Mouse (Mus musculus): ENCODE measurements around the gene Rpp14.
"Not testable (repeated sequence)": the region's sequence is repeated elsewhere in the genome, so short reads cannot be mapped to it uniquely, and the experiment has no call there.

Gene Rpp14

DNA sequence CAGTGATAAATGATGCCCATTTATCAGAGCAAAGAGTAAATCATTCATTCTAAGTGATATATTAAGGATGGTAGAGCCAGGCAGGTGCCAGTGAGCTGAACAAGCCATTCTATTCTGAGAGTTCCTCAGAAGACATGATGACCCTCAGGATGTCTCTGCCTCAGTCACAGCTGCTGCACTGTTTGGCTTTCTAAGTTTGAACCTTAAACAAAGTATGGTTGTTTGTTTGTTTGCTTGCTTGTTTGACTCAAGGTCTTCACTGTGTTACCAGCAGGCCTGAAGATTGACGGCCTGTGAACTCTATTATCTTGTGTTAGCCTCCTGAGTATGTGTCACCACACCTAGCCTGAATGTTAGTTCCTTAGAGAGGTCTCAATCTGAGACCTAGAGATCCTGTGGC, 34.6 kb downstream of the Rpp14 start:
- DNase-seq (ENCODE audit: low spot score), result no peak

DNA sequence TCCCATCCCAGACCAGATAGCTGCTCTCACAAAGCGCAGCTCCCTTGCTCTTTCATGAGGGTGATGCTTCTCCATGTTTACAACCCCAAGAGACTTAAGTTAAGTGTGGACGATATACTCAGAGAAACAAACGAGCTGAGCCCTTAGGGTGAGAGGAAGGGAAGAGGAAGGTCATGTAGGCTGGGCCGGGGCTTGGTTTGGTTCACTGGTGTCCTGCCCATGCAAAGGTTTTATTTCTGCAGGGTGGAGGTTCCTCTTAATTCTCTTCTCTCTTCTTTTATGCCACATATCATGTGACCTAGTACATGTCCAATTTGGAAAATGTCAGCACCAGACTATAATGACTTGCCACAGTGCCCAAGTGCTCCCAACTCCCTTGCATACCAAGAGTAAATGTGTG, 35.6 kb downstream of the Rpp14 start:
- DNase-seq (ENCODE audit: low spot score), result no peak

DNA sequence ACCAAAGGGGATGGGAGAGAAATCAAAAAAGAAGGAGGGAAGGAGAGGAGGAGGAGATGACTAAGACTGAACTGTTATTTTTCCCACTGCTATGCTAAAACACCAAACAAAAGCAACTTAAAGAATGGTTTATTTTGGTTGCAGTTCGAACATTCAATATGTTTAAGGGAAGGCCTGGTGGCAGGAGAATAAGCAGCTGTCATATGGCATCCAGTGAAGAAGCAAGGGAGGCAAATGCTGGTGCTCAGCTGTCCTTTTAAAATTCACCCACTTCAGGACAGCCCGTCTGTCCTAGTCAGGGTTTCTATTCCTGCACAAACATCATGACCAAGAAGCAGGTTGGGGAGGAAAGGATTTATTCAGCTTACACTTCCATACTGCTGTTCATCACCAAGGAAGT, 37.2 kb downstream of the Rpp14 start:
- no peak for DNase-seq (ENCODE audit: low spot score)

DNA sequence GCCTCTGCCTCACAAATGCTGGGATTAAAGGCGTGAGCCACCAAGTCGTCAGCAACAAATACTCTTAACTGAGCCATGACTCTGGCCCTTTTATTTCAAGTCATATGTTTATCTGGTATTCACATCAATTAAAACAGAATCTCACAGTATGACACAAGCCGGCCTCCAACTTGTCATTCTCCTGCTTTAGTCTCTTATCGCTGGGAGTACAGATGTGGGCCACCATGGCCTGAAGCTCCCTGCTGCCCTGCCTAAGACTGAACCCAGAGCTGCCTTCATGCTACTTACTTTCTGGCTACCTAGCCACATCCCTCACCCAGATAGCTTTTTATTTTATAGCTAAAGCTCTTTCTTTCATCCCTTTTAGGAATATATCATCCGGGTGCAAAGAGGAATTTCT, 39.3 kb downstream of the Rpp14 start:
- DNase-seq (ENCODE audit: low spot score), result no peak

DNA sequence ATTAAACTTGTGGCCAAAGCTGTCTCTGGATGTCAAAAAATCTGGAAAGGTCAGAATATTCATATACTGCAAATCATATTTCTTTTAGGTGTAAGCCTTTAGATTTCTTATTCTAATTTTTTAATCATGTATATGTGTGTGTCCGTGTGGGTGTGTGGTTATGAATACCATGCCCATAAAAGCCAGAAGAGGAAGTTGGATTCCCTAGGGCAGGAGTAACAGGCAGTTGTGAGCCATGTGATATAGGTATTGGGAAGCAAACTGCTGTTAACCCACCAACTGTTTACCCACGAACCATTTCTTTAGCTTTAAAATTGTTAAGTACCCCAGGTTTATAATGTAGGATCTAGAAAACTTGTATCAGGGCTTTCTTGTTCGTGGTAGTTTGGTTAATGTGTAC, 39.7 kb downstream of the Rpp14 start:
- no peak for DNase-seq (ENCODE audit: low spot score)

DNA sequence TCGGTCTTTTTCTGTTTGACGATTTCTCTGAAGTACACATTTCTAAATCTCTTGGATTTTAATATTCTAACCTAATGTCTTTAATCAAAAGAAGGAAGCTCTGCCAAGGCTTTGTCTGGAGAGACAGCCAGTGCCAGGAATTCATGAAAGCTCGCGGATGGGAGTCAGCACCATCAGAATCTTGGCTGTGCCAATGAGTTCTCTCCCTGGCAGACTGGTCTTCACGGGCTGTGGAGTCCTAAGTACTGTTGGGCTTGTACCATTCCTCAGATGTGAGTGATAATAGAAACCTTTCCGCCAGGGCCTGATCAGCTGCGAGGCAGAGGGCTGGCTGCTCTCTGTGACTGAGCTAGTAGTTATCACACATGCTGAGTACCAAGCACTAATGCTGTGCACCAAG, 43.0 kb downstream of the Rpp14 start:
- no peak for DNase-seq (ENCODE audit: low spot score)

DNA sequence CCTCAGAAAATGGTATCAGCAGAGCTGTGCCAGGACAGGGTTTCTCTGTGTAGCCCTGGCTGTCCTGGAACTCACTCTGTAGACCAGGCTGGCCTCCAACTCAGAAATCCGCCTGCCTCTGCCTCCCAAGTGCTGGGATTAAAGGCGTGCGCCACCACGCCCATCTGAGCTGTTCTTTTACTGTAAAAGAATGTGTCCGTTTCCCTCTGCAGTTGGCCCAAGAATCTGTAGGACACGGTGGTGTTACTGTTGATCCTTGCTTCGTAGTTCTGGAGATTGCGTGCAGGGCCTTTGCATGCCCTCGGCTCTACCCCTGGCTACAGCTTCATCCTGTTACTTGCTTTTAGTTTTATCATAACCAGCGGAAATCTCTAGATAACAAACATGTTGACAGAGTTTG, 43.4 kb downstream of the Rpp14 start:
- not testable (repeated sequence) for DNase-seq (ENCODE audit: low spot score)

DNA sequence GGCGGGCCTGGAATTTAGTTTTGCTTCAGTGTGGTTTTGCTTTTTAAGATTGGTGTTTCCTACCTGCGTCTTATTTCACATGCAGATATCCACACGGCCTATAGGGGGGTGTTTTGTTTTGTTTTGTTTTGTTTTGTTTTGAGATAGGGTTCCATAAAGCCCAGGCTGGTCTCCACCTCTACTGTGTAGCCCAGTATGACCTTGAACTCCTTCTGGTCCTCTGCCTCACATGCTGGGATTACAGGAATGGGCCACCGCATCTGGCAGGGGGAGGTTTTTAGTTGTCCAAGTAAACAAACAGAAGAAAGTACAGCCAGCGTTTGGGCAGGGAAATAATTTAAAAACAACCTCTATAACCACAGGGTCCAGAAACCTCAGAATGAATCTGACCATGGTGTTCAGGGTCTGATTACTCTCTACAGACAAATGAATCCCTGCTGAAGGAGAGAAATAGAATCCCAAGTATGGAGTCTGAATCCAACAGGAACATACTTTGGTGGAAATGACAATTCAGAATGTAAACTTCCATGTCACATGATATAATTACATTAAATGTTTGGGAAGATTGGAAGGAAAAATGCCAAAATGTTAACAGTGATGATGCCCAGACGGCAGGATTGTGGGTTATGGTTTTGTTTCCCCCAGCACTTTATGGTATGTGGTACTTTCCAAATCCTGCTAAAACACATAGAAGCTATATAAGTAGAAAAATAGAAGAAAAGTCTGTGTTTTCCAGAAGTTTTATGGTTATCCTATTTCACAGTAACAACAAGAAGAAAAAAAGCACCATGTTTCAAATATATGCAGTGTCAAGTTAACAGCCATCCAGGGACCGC, 44.1 kb downstream of the Rpp14 start:
- no peak for DNase-seq (ENCODE audit: low spot score)

DNA sequence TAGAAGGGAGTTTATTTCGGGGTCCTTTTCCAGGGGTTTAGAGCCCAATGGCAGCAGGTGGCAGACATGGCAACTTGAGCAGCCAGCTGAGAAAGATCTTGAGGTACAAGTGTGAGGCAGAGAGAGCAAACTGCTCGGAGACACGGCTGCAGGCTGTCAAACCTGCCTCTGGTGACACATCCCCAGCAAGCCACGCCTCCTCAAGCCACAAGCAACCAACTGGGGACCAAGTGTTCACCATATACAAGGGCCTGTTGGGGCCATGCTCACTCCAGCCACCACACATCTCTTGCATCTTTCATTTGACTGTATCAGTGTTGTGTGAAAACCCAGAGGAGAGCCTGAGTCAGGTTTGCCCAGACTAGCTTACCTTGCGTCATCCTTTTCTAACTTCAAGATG, 47.8 kb downstream of the Rpp14 start:
- DNase-seq (ENCODE audit: low spot score), result no peak

DNA sequence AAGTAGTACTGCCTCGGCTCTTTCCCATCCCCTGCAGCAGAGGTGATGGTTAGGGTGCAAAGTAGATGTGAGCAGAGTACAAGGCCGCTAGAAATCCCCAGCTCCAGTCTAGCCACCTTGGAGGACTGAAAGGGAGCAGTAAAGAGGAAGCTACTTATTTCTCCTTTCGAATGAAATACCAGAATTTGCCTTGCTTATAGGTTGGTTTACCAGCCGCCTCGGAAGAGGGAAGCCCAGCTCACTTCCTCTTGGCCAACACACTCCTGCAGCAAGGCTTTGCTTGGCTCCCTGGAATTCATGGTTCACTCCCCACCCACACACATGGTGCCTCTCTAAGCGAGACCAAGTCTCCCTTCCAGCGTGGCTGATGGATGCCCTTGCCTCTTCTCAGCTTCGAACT, 52.6 kb downstream of the Rpp14 start:
- no peak for DNase-seq (ENCODE audit: low spot score)

DNA sequence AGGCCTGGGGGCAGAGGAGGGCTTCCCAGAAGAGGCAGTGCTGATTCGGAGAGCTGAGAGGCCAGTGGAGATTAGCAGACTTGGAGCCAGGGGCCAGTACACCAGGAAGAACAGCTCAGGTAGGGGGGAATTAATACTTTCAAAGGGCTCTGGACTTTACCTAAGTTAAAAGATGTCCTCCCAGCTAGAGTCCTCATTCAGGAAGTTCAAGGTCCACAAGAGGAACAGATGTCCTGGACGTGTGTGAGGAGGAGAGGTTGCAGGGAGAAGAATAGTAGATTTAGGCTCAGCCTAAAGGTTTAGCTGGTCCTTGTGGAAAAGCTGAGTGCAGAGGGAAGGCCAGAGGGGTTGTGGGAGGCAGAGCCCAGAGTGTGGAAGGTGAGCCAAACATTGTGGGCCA, 54.1 kb downstream of the Rpp14 start:
- no peak for DNase-seq (ENCODE audit: low spot score)

DNA sequence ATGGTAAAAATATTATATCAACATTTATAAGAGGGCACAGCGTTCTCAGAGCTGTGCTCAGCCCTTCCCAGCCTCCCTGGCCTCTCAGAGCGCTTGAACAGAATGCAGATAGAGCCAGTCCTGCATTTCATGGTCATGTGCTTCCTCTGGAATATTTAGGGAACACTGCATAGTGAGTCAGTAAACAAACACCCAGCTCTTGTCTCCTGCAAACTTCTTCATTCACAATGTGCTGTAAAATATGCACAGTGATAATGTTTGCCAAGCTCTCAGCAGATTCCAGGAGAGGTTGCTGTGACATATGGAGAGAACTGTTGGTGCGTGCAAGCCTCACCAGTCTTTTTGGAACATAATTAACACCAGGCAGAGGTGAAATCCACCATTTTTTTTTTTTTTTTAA, 55.0 kb downstream of the Rpp14 start:
- peak; percentile 59 for DNase-seq (ENCODE audit: low spot score)

DNA sequence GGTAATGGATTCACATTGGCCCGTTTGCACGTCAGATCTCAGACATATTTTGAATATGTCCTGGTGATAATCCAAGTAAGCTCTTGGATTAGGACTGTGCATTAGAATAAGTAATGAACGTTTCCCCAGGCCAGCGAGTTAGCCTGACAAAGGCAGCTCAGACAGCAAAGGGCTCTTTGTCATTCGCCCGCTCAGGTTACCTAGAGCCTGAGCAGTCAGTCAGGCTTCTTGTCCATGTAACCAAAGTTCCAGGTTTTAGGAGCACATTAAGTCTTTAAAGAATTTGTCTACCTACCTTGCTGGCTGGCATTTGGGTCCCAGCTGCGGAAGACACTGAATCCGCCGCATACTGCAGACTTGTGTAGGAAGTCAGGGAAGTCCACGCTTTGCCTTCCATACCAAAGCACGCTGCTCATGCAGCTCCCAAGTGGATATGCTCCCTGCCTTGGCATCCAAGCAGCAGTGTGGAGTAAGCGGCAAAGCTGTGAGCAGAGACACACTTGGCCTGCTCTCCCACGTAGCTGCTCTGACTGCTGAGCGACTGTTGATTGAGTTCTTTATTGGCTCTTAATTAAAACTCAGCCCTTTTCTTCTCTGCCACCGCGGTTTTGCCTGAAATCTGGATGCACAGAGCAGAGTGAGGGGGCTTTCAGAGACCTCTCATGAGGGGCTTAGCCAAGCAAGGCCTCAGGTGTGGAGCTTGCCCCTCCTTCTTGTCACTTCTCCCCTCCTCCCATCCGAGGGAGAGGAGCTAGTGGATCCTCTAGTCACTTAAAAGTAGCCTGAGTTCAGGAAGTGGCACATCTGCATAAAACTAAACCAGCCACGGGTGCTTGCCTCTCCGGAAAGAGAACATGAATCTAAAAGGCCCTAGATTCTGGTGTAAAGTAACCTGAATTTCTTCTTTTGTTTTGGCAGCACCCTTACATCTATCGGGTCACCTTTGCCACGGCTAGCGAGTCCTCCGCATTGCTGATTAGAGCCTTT, 59.9 kb downstream of the Rpp14 start:
- no peak for DNase-seq (ENCODE audit: low spot score)

DNA sequence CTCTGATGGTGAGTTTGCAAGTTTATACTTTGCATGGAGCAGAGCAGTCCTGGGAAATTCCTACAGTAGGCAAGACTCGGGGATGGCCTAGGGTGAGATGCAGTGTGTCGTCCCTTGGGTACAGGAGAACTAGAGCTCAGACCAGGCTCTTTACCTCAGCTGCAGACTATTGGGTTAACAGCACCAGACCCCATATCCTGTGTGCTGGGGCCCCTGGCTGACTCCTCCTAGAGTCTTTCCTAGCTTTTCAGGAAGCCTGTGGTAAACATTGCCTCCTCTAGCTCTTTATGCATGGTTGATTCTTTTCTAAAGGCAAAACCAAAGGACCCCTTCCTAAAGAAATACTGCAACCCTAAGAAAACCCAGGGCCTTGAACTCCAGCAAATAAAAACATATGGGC, 61.0 kb downstream of the Rpp14 start:
- no peak for DNase-seq (ENCODE audit: low spot score)
